Mouse (Mus musculus) cerebellum, postnatal 10 days (tissue): ENCODE measurements around the gene Cox6a2.
"Not testable (repeated sequence)": the region's sequence is repeated elsewhere in the genome, so short reads cannot be mapped to it uniquely, and the experiment has no call there.

Source experiments
- DNase-seq, 2 experiments: peaks; one replicate each; pipeline ENCODE4 v3.0.0; 2021; ENCODE audit warnings: mixed read lengths in 2 of 2

Cox6a2 gene

DNA sequence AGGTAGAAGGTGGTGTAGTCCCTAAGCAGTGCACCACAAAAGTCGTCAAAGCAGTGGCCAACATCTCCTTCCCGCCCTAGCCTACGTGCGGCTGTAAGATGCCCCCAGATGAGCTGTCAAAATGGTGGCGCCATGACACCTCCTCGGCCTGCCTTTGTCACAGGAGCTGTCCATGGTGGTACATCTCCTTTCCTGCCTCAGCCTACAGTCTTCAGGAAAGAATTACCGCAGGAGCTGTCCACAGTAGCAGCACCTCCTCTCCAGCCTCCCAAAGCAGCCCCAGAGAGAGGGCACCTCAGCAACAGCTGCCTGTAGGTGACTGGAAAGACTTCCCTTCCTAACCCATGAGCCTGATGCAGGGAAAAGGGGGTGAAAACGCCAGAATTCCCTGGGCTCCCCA is 25.6 kb upstream of the Cox6a2 start:
- no peak for DNase-seq

DNA sequence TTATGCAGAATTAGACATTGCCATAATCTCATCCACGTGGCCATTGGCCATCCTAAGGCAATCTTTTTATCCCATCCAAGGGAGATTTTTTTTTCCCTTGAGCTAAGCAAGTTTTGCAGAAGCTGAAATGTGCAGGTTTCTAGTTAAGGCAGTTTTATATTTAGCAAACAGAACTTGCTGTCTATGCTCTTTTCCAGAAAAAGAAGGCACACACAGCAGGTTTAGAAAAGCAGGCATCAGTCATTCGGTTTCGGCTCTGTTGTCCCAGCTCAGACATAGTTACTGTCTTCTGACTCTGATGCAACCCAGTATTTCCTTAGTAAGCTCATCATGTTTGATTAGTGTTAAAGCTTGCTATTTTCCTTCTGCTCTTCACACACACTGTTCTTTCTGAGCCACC is 14.7 kb upstream of the Cox6a2 start:
- DNase-seq: no peak

DNA sequence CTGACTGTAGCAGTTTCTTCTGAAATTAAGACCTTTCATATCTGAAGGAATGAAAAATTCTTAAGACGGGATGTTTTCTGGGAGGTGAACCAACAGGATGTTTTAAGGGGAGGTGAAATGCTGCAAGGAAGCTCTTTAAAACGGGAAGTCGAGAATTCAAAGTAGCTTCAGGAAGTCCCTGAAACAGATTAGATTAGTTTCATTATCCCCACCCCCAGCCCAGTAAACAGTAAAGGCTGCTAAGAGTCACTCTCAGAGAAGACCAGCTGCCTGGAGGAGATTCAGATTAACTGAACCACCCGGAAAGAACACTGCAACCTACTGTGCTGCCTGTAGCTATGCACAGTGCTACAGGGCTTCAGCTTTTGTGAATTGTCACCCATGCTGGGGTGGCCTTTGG is 13.8 kb upstream of the Cox6a2 start:
- DNase-seq: no peak

DNA sequence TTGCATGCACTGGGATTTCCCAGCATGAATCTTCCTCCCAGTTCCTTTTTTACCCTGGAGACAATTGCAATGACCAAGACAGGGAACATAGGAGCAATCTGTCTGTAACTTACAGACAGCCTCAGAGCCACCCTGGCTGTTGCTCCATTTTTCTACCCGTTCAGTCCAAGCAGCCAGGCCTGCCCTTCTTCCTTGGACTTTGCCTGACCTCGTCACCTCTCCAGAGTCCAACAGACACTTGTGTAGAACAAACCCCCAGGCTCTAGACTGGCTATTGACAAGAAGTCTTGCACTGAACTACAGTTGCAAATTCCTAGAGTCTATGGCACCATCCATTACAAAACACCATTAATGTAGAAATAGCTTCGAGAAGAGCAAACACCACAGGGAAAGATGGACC is 3.6 kb upstream of the Cox6a2 start:
- no peak for DNase-seq

DNA sequence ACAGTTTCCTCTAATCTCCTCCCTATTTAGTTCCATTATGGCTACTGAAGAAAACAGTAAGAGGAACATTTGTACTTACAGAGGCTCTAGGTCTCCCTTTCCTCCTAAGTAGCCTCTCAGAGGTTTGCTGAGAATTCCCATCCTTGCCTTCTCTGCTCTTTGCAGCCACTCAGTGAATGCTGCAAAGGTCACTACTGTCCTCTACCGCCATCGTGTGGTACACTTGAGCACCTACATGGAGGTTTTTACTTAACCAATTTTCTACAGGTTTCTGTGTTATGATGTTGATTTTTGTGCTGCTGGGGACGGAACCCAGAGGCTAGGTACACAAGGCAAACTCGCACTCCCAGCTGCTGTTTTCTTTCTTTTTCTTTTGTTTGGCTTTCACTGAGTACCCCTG is 2.0 kb upstream of the Cox6a2 start:
- peak; percentile 80 to 86 for DNase-seq

DNA sequence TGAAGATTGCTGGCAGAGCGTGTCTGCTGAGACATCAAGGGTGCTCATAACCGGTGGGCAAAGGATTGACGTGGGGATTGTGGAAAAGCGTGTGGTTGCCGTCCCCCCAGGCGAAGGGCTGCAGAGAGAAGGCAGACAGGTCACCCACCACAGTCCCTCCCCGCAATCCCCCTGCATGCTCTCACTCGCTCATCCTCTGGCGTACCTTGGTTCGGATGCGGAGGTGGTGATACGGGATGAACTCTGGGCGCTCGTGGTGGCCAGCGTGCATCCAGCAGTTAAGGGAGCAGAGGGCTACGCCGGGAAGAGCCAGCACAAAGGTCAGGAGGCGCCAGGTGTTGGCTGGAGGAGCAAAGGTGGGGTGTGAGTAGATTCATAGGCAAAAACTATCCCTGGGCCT is 492 bp downstream of the Cox6a2 start:
- no peak for DNase-seq

DNA sequence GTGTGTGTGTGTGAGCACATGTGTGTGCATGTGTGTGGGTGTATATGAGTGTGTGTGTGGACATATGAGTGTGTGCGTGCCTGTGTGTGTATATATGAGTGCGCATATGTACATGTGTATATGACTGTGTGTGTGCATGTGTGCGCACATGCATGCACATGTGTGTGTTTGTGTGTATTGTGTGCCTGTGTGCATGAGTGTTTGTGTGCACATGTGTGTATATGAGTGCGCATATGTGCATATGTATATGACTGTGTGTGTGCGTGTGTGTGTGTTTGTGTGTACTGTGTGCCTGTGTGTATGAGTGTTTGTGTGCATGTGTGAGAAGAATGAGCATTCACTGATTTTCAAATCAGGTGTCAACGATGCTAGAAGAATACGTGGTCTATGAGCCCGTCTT is 2.0 kb downstream of the Cox6a2 start:
- DNase-seq: no peak

DNA sequence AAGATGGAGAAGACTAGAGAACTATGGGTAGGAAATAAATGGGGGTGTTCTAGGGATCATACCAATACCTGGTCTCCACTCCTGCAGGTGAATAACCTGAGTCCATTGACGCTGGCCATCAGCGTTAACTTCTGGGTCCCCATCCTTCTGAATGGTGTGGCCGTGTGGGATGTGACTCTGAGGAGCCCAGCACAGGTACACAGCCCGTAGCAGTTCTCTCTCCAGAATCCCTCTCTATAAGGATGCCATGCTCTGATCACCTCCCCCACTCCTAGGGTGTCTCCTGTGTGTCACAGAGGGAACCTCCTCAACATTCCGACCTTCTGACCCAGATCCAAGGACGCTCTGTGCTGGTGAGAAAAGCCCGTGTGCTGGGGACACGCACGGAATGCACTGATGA is 3.1 kb downstream of the Cox6a2 start:
- no peak for DNase-seq

DNA sequence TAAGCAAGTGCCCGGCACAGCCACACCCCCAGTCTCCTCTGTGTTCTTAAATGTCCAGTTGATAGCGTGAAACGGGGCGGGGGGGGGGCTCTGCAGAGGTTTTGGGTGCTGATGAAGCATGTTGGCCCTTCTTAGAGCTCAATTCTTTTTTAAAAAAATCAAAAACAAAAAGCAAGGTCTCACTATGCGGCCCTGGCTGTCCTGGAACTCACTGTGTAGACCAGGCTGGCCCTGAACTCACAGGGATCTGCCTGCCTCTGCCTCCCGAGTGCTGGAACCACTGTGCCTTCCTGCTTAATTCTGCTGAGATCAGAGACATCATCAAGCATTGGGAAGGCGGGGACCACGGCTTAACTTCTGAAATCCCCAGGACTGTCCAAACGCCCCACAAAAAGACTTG is 4.6 kb downstream of the Cox6a2 start:
- DNase-seq: no peak

DNA sequence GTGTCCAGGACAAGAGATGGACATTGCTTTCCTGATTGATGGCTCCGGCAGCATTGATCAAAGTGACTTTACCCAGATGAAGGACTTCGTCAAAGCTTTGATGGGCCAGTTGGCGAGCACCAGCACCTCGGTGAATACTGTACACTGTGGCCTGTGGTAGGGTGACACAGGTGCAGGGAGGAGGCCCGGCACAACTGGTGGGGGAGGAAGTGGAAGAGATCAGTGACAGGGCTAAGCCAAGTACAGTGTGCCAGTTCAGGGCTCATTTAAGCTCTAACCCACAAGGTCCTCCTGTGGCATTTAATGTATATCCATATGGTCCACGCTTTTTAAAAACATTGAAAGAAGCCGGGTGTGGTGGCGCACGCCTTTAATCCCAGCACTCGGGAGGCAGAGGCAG is 24.5 kb downstream of the Cox6a2 start:
- no peak for DNase-seq

DNA sequence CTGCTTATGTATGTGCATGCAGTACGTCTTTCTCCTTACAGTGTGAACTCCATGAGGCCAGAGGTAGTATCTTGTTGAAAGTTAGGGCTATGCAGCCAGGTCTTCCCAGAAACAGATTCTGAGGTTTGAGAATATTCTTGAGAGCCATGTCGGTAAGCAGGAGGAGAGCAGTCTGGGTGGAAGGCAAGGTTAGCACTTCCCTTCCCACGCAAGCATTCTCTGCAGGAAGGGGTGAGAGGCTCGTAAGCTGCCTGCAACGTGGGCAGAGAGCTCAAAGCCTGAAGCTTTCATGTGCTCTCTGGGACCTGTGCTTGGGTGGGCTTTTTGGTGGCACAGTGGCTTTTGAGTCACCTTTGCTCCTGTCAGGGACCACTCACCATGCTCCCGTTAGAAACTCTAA is 25.6 kb downstream of the Cox6a2 start:
- no peak for DNase-seq

DNA sequence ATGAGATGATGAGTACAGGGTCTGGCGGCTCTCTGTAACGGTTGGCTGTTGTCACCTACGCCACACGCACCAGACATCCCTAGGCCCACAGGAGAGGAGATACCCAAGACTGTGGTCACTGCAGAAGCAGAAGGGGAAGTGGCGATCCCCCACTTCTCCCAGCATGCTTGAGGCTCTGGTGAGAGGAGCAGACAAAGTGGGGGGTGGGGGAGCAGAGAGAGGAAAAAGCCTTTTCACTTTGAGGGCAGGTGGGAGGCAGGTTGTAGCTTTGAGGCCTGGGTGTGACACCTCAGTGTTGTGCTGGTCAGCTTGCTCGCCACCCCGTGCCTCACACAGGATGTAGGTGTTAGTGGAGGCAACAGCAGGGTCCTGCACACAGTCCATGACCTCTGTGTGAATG is 26.1 kb downstream of the Cox6a2 start:
- no peak for DNase-seq

DNA sequence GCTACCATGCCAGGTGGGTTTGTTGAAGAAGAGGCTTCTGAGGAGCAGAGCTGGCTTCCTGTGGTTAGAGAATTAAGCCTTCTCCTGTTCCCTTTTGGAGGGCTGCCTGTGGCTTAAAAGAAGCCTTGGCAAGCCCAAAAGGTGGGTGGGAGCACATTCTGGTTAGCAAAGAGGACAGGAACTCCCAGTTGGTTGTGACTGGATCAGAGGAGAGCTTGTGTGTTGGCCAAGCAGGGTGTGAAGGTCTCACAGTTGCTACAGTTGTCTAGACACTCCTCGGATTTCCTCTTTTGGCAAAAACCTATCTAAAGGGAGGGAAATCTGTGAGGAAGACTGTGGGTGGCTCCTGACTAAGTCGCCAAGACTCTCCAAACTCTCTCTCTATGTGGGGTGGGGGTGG is 27.8 kb downstream of the Cox6a2 start:
- DNase-seq: peak; percentile 4 to 15

DNA sequence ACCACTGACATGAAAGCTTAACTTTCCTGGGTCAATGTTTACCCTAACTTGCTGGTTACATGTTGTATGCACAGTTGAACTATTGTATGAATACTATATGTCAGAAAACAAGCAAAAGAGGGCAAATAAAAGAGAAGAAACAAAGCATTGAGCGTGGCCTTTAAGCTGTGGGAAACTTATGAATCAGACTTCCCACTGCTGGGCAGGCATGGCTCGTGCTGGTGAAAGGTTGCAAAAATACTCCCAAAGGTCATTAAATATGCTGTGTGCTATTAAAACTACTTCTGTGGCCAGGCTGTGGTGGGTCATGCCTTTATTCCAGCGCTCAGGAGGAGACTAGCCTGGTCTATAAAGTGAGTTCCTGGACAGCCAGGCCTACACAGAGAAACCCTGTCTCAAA is 36.2 kb downstream of the Cox6a2 start:
- DNase-seq: no peak

DNA sequence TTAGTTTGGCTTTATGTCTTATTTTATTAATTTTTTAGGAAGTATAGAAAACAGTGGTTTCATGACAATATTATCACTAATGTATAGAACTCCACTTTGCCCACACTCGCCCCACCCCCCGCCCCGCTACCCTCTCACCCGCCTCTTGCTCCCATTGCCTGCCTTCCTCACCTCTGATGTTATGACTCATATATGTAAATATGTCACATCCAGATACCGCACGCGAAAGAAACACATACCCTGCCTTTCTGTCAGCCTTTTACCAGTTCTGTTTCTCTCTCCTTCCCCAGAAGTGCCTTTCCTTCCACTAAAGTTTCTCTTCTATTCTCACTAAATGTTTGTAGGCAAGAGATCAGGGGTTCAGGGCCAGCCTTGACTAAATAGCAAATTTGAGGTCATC is 39.8 kb downstream of the Cox6a2 start:
- DNase-seq: no peak

DNA sequence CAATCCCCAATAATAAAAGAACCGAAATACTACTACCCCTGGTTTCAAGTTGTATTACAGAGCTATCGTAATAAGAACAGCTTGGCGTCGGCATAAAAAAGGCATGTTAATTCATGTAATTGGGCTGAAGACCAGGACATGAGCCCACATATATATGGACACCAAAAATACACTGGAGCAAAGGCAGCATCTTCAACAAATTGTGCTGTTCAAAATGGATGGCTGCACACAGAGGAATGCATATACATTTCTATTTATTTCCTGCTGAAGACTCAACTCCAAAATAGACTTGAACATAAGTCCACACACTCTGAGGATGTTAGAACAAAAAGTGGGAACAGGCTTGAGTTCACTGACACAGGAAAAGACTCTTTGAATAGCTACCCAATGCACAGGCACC is 42.2 kb downstream of the Cox6a2 start:
- DNase-seq: no peak

DNA sequence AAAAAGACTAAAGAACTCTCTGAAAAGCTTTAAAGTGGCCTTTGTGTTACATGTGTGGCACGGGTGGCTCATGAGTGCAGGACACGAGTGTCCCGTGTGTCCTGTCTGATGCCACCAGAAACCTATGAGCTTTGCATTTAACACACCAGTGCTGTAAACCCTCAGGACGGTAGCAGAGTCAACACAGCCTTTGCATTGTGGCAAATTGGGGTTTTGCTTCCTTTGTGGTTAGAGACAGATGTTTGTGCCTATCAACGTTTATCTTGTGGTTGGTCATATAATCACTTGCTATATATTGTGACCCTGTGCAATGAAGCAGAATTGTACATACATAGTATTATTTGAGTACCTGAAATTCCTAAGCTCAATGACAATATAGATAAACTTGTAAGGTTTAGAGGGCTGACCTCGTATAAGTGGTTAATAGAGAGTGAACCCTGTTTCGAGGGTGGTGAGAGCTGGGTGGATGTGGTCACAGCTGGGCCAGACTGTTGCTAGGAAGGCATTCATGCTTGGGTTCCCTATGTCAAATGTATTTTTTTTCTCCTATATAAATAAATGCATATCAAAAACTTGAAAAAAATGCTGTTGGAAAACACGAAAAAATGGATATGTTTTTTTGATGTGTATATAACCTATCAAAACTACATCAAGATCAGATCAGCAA is 47.4 kb downstream of the Cox6a2 start:
- DNase-seq: not testable (repeated sequence)
